Mouse (Mus musculus) CH12.LX (cell line): ENCODE results near the gene Fgfr4.
A peak's percentile ranks its signal among the peaks of the same experiment; 100 is the strongest.

Source experiments
- CTCF ChIP-seq, 2 experiments: IDR thresholded peaks in 1 of 2; conservative IDR thresholded peaks in 1 of 2; 2 replicates each; pipeline ENCODE4 v1.5.1; 2011 to 2012; ENCODE audit warnings: low read depth in 2 of 2, low read length in 2 of 2, improper control_type of control experiment in 1 of 2, inconsistent platforms in 1 of 2, mild to moderate bottlenecking in 1 of 2, moderate library complexity in 1 of 2
- EP300 ChIP-seq: IDR thresholded peaks from 2 replicates; pipeline ENCODE4 v1.6.1; 2011; ENCODE audit warnings: low read length, improper control_type of control experiment
- GABPA ChIP-seq: IDR thresholded peaks from 2 replicates; pipeline ENCODE4 v1.6.1; 2012; ENCODE audit warnings: low read depth, low read length, improper control_type of control experiment, inconsistent platforms; ENCODE audit not compliant: insufficient replicate concordance
- HCFC1 ChIP-seq: IDR thresholded peaks from 2 replicates; pipeline ENCODE4 v1.6.1; 2012; ENCODE audit warnings: low read depth, mild to moderate bottlenecking, inconsistent platforms, low read length, improper control_type of control experiment
- MEF2A ChIP-seq: IDR thresholded peaks from 2 replicates; pipeline ENCODE4 v1.6.1; 2014; ENCODE audit warnings: low read depth, mild to moderate bottlenecking, inconsistent platforms, low read length, improper control_type of control experiment, borderline replicate concordance
- MXI1 ChIP-seq: IDR thresholded peaks from 2 replicates; pipeline ENCODE4 v1.6.1; 2011; ENCODE audit warnings: mild to moderate bottlenecking, low read depth, low read length, improper control_type of control experiment
- NELFE ChIP-seq: IDR thresholded peaks from 2 replicates; pipeline ENCODE4 v1.6.1; 2011; ENCODE audit warnings: low read depth, low read length, improper control_type of control experiment
- NRF1 ChIP-seq: IDR thresholded peaks from 2 replicates; pipeline ENCODE4 v1.6.1; 2014; ENCODE audit warnings: low read depth, mild to moderate bottlenecking, inconsistent platforms, low read length, improper control_type of control experiment, moderate library complexity
- POLR2A ChIP-seq: IDR thresholded peaks from 2 replicates; pipeline ENCODE4 v1.6.1; 2011; ENCODE audit warnings: low read depth, mild to moderate bottlenecking, improper control_type of control experiment, low read length
- TBP ChIP-seq: conservative IDR thresholded peaks from 2 replicates; pipeline ENCODE4 v1.6.1; 2011; ENCODE audit warnings: low read depth, low read length, improper control_type of control experiment

DNA sequence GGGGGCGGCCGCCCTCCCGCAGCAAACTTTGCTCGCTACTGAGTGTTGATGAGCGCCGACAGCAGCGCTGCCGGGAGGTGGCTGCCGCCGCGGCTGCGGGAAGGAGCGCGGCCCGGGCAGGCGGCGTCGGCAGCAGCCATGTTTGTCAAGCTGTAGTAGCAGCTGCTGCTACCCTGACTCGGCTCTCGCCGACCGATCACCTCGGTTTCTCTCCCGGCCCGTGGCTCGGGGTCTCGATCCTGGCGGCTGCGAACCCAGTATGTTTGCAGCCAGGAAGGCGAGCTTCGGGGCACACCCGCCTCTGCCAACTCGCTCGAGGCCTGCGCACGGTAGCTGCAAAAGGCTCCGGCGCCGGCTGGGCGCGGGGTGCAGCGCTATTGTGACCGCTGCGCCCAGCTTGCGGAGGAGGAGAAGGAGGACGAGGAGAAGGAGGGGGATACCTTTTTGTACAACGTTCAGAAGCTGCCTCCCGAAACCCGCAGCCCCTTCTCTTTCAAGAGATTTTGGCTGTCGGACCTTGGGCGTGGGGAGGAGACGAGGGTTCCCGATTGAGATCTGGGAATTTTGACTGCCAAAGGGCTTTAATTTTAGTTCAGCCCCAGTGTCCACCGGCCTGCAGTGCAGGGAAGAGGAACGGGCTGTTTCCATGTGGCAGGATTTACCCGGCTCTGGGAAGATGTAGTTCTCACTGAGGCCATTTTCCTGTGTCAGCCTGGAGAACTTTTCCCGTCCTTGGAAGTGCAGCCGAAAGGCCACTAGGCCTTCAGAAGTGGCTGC is 60.1 kb downstream of the Fgfr4 start:
- no peak for TF ChIP-seq MXI1
- TF ChIP-seq CTCF (conservative IDR thresholded peaks at IDR 0.05 in 1 of 2, IDR thresholded peaks at IDR 0.05 in 1 of 2; ENCODE audit: low read depth in 2 of 2, low read length in 2 of 2): no peak
- TF ChIP-seq POLR2A: peak; percentile 45; the same call in 1 of the 2 replicates
- no peak for TF ChIP-seq EP300
- no peak for TF ChIP-seq MEF2A
- TF ChIP-seq HCFC1: no peak
- no peak for TF ChIP-seq NELFE
- TF ChIP-seq TBP: no peak
- TF ChIP-seq NRF1: peak; percentile 30; the same call in 1 of the 2 replicates
- no peak for TF ChIP-seq GABPA
